Mouse (Mus musculus) myocyte (in vitro differentiated cells): ENCODE results near the gene Tmem117.

Source experiments
- CEBPB ChIP-seq: IDR thresholded peaks from 2 replicates; pipeline ENCODE4 v1.6.1; 2011; ENCODE audit warnings: mild to moderate bottlenecking, moderate library complexity; ENCODE audit not compliant: poor library complexity, insufficient read depth, severe bottlenecking
- MAX ChIP-seq: IDR thresholded peaks from one replicate; pipeline ENCODE4 v1.6.1; 2011; ENCODE audit warnings: low read depth, mild to moderate bottlenecking, control low read depth
- MYOD1 ChIP-seq, 3 experiments: IDR thresholded peaks; one replicate each; pipeline ENCODE4 v1.6.1; 2011; ENCODE audit warnings: control low read depth in 2 of 3, low read depth in 2 of 3, mild to moderate bottlenecking in 2 of 3, moderate library complexity in 1 of 3; ENCODE audit not compliant: insufficient read length in 2 of 3, control insufficient read depth in 1 of 3
- POLR2A ChIP-seq: IDR thresholded peaks from one replicate; pipeline ENCODE4 v1.6.1; 2011; ENCODE audit warnings: low read depth, mild to moderate bottlenecking, control low read depth, moderate library complexity; ENCODE audit not compliant: insufficient read length
- POLR2AphosphoS2 ChIP-seq: IDR thresholded peaks from one replicate; pipeline ENCODE4 v1.6.1; 2011; ENCODE audit warnings: low read depth, control low read depth; ENCODE audit not compliant: insufficient read length

DNA sequence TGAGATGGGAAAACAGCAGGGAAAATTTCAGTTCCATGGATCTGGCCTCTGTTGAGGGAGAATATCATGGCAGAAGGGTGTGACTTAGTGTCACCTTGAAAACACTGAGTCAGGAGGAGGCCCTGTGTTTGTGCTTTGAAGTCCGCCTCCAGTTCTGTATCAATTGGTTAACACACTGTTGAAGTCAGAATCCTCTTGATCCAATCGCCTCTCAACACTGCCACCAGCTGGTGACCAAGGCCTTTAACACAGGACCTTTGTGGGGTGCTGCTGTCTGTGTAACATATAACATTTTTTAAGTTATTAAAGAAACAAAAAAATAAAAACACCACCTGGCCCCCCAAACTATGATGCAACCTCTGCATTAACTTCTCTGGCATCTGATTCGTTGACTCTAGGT lies 27.7 kb upstream of the Tmem117 start:
- TF ChIP-seq POLR2A (no peak), POLR2AphosphoS2 (no peak), MYOD1 (IDR thresholded peaks at IDR 0.05; ENCODE audit: control insufficient read depth in 1 of 3, insufficient read length in 2 of 3, low read depth in 2 of 3) (no peak), CEBPB (no peak), MAX (no peak)
